Mouse (Mus musculus) testis, adult 2 months (tissue): ENCODE data around the gene Arhgap31. TPM values are rescaled to one million over a fixed set of nuclear protein-coding genes. Genes with fewer than 3 reads are reported as not detected.

ENCODE experiments used
- H3K27ac ChIP-seq: fragments of 200-500 bp; 2 replicates; pipeline ENCODE4 v1.5.1; 2012; ENCODE audit warnings: low read depth, low read length; ENCODE audit not compliant: control insufficient read depth, insufficient read depth
- H3K27me3 ChIP-seq: fragments of 200-500 bp; 2 replicates; pipeline ENCODE4 v1.6.1; 2012; ENCODE audit warnings: mild to moderate bottlenecking, low read length, moderate library complexity; ENCODE audit not compliant: control insufficient read depth, insufficient read depth
- H3K36me3 ChIP-seq: fragments of 200-500 bp; 2 replicates; pipeline ENCODE4 v1.6.1; 2012; ENCODE audit warnings: mild to moderate bottlenecking, low read length; ENCODE audit not compliant: control insufficient read depth, insufficient read depth
- H3K4me1 ChIP-seq: fragments of 200-500 bp; 2 replicates; pipeline ENCODE4 v1.6.1; 2012; ENCODE audit warnings: low read length; ENCODE audit not compliant: control insufficient read depth, insufficient read depth
- H3K4me3 ChIP-seq: fragments of 200-500 bp; 2 replicates; pipeline ENCODE4 v1.5.1; 2012; ENCODE audit warnings: low read depth, mild to moderate bottlenecking, low read length, moderate library complexity, mixed read lengths; ENCODE audit not compliant: control insufficient read depth
- CTCF ChIP-seq: fragments of 200-500 bp; IDR thresholded peaks from 2 replicates; pipeline ENCODE4 v1.5.1; 2012; ENCODE audit warnings: low read depth, mild to moderate bottlenecking, inconsistent platforms, low read length, moderate library complexity; ENCODE audit not compliant: control insufficient read depth, insufficient read depth, insufficient replicate concordance
- POLR2A ChIP-seq: fragments of 200-500 bp; IDR thresholded peaks from 2 replicates; pipeline ENCODE4 v1.6.1; 2012; ENCODE audit warnings: low read depth, mild to moderate bottlenecking, inconsistent platforms, low read length, moderate library complexity; ENCODE audit not compliant: control insufficient read depth
- polyA plus RNA-seq: library from polyadenylated mRNA; depleted of rRNA; stranded (reverse); fragments of >200 nt; gene quantifications from 2 replicates; pipeline ENCODE4 v1.2.3, GENCODE M21; 2012; rRNA removed

Arhgap31 gene
- 1.9 and 2.6 TPM in 2 replicates for polyA plus RNA-seq

- Histone ChIP-seq H3K4me1 (peaks cover 8% of the 10 kb centered on the region; the same call in 1 of the 2 replicates), H3K27ac (peak within 1 kb of the TSS; percentile 50), H3K36me3 (no peaks in the 10 kb centered on the region), H3K27me3 (no peaks in the 10 kb centered on the region), H3K4me3 (peak within 1 kb of the TSS; percentile 83)
- TF ChIP-seq POLR2A (peak; percentile 48; the same call in 1 of the 2 replicates), CTCF (no peak)
Observed at GRCm38 (mm10) chr16:38712581-38713403, at the start of gene Arhgap31. Gene Arhgap31 (minus strand): TSS chr16:38713274.

- no peaks in the 10 kb centered on the region for H3K4me1 ChIP-seq
- no peaks in the 10 kb centered on the region for H3K27me3 ChIP-seq
- no peak overlapping the region for H3K27ac ChIP-seq
- H3K36me3 ChIP-seq = no peaks in the 10 kb centered on the region
- no peak overlapping the region for H3K4me3 ChIP-seq
- no peak for TF ChIP-seq POLR2A
Observed at GRCm38 (mm10) chr16:38762401-38762800, 49.3 kb upstream of the Arhgap31 start.

- Histone ChIP-seq H3K36me3 (no peaks in the 10 kb centered on the region), H3K27me3 (no peaks in the 10 kb centered on the region), H3K4me1 (no peaks in the 10 kb centered on the region), H3K27ac (no peak overlapping the region), H3K4me3 (no peak overlapping the region)
- TF ChIP-seq CTCF (no peak), POLR2A (no peak)
Observed at GRCm38 (mm10) chr16:38761972-38762371, 48.9 kb upstream of the Arhgap31 start.

- Histone ChIP-seq H3K4me3 (no peak overlapping the region), H3K27ac (no peak overlapping the region), H3K27me3 (no peaks in the 10 kb centered on the region), H3K36me3 (no peaks in the 10 kb centered on the region), H3K4me1 (no peaks in the 10 kb centered on the region)
- no peak for TF ChIP-seq POLR2A
- TF ChIP-seq CTCF = no peak
Observed at GRCm38 (mm10) chr16:38760834-38761375, 47.8 kb upstream of the Arhgap31 start.

GRCm38 (mm10) chr16:38760239-38760638, 47.2 kb upstream of the Arhgap31 start:
- Histone ChIP-seq H3K36me3 (no peaks in the 10 kb centered on the region), H3K4me3 (no peak overlapping the region)
- no peak for TF ChIP-seq POLR2A
- no peak for TF ChIP-seq CTCF

GRCm38 (mm10) chr16:38758104-38758861, 45.2 kb upstream of the Arhgap31 start:
- H3K36me3 ChIP-seq = no peaks in the 10 kb centered on the region

More at GRCm38 (mm10) chr16:38760239-38760638, 47.2 kb upstream of the Arhgap31 start:
- Histone ChIP-seq H3K27ac (no peak overlapping the region), H3K27me3 (no peaks in the 10 kb centered on the region), H3K4me1 (no peaks in the 10 kb centered on the region)

GRCm38 (mm10) chr16:38757626-38758025, 44.6 kb upstream of the Arhgap31 start:
- H3K4me1 ChIP-seq = no peaks in the 10 kb centered on the region; the same call in 1 of the 2 replicates
- no peak for TF ChIP-seq POLR2A
- TF ChIP-seq CTCF = no peak
- H3K4me3 ChIP-seq = no peak overlapping the region
- H3K36me3 ChIP-seq = no peaks in the 10 kb centered on the region
- H3K27ac ChIP-seq = no peak overlapping the region
- H3K27me3 ChIP-seq = no peaks in the 10 kb centered on the region

More at GRCm38 (mm10) chr16:38758104-38758861, 45.2 kb upstream of the Arhgap31 start:
- Histone ChIP-seq H3K4me3 (no peak overlapping the region), H3K27ac (no peak overlapping the region), H3K4me1 (no peaks in the 10 kb centered on the region; the same call in 1 of the 2 replicates), H3K27me3 (no peaks in the 10 kb centered on the region)
- no peak for TF ChIP-seq CTCF
- TF ChIP-seq POLR2A = no peak
